Mouse (Mus musculus) midbrain, embryonic 14.5 days (tissue): ENCODE measurements at regions not wholly inside any gene's neighbourhood (a gene's known extent, or its start where the extent isn't known, plus 50 kb on each side); places are given as distances from the start of the nearest gene placed in this dataset.

Source experiments
- ATAC-seq: fragments of 200-750 bp; cut with Nextera tagmentation; 2 replicates; pipeline ENCODE4 v1.8.0; 2017; ENCODE audit warnings: moderate number of reproducible peaks, moderate library complexity; ENCODE audit not compliant: low FRiP score, low TSS enrichment
- DNase-seq: peaks from one replicate; pipeline ENCODE4 v3.0.0-alpha.2; 2015
- H3K27ac ChIP-seq: fragments of 300-500 bp; sonication (generic); replicated peaks from 2 replicates; pipeline ENCODE4 v1.5.1; 2014; ENCODE audit warnings: mild to moderate bottlenecking, low read depth, low read length, moderate library complexity
- H3K27me3 ChIP-seq: fragments of 300-500 bp; sonication (generic); 2 replicates; pipeline ENCODE4 v1.6.1; 2014; ENCODE audit warnings: low read length, control low read depth, mixed read lengths; ENCODE audit not compliant: control insufficient read depth, insufficient read depth
- H3K36me3 ChIP-seq: fragments of 300-500 bp; sonication (generic); 2 replicates; pipeline ENCODE4 v1.6.1; 2014; ENCODE audit warnings: low read length, control low read depth; ENCODE audit not compliant: control insufficient read depth, insufficient read depth
- H3K4me1 ChIP-seq: fragments of 300-500 bp; sonication (generic); 2 replicates; pipeline ENCODE4 v1.6.1; 2014; ENCODE audit warnings: mild to moderate bottlenecking, antibody characterized with exemption, low read length, control low read depth; ENCODE audit not compliant: control insufficient read depth, insufficient read depth
- H3K4me2 ChIP-seq: fragments of 300-500 bp; sonication (generic); 2 replicates; pipeline ENCODE4 v1.6.1; 2014; ENCODE audit warnings: mild to moderate bottlenecking, low read length, moderate library complexity
- H3K4me3 ChIP-seq: fragments of 300-500 bp; sonication (generic); replicated peaks from 2 replicates; pipeline ENCODE4 v1.5.1; 2014; ENCODE audit warnings: low read depth, low read length
- H3K9ac ChIP-seq: fragments of 300-500 bp; sonication (generic); replicated peaks from 2 replicates; pipeline ENCODE4 v1.6.1; 2014; ENCODE audit warnings: mild to moderate bottlenecking, low read length, moderate library complexity
- H3K9me3 ChIP-seq: fragments of 300-500 bp; sonication (generic); 2 replicates; pipeline ENCODE4 v1.6.1; 2016; ENCODE audit warnings: low read length, control low read depth, mixed read lengths; ENCODE audit not compliant: control insufficient read depth
- WGBS: fragments of 180-500 bp; shearing (Covaris S2); extraction: QIAGEN DNeasy Blood & Tissue Kit; methylation state at CpG from one replicate; pipeline ENCODE4 v1.1.7; 2014; 5-methylcytosine and 5-hydroxymethylcytosine counted together

DNA sequence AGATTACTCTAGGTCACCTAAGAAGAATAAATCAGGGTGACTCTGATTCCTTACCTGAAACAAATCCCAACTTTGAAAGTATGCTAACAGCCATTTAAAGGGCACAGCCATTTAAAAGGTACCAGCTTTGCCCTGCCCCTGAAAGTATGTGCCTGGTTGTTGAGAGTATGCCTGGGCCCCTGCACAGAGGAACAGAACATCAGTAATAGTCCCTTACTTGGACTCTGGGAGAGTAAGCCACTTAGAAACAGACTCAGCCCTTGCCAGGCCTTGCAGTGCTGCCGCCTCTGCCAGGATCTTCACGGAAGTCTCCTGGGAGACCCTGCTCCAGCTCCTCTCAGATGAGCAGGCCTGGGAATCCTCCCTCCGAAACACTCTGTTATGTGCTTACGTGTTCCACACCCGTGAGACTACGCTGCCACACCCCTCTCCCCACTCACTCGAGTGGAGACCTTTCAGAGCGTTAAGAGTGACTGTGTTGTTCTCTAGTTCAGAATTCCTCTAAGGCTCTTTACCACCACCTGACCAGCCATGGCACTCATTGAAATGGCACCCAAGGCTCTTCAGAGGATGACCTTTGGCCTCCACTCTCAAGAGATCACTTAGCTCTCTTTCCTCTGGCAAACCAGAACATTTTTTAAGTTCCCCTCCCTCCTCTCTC lies 150.4 kb downstream of the Ly86 start:
- no peaks in the 10 kb centered on the region for H3K4me1 ChIP-seq
- H3K36me3 ChIP-seq: no peaks in the 10 kb centered on the region
- H3K4me3 ChIP-seq: no peak overlapping the region
- H3K27ac ChIP-seq: no peak overlapping the region
- ATAC-seq: no peak
- H3K27me3 ChIP-seq: no peaks in the 10 kb centered on the region
- no peak overlapping the region for H3K9ac ChIP-seq
- H3K9me3 ChIP-seq: no peaks in the 10 kb centered on the region
- DNase-seq: no peak
- WGBS: 81% methylated on average over 8 of the region's 8 CpGs
- H3K4me2 ChIP-seq: no peak overlapping the region

DNA sequence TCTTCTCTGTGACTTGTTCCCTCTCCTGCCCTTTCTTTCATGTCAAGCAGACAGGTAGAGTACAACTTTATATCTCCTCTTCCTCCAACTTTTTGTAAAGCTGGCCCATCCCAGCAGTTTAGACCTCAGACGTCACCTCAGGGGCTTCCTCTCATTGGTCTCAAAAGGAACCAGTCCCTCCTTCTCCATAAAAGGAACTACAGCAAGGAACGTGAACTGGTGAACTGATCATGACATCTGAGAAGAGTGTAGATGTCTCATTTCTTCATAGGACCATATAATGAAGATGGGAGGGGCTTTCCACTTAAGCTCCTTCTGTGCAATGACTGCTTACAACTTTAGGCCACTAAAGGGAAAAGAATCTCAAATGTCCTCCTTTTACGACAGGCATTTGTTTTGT lies 153.0 kb downstream of the Ly86 start:
- DNase-seq (no peak), ATAC-seq (no peak)
- no peak overlapping the region for H3K27ac ChIP-seq
- no peaks in the 10 kb centered on the region for H3K9me3 ChIP-seq
- no peak overlapping the region for H3K9ac ChIP-seq
- WGBS: 68% methylated on average over 3 of the region's 3 CpGs
- no peaks in the 10 kb centered on the region for H3K27me3 ChIP-seq
- no peaks in the 10 kb centered on the region for H3K4me1 ChIP-seq
- H3K4me2 ChIP-seq: no peak overlapping the region
- H3K4me3 ChIP-seq: no peak overlapping the region
- H3K36me3 ChIP-seq: no peaks in the 10 kb centered on the region

DNA sequence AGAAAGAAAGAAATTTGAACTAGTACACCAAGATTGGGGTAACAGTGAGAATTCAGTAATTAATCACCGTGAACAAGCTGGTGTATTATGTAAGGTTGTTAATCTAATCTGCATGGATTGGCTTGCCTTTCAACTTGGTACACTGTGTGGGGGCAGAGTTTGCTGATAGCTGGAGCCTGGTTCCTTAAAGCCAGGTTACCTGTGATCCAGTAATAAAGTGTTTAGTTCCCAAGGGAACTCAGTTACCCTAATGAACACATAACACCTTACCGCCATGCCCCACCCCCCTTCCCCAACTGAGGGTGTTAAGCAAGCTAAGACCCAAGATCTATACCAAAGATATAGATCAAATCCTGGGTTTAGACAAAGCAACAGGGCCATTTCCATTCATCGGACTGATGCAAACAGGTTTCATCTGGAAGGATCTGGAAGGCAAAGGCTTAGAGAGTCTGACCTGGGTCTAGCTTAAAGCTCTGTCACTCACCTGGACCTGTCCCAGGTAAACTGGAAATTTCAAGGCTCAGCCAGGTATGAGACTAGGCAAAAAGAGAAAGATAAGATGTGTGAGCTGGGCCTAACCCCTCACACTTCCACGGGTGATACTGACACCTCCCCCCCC lies 155.8 kb downstream of the Ly86 start:
- DNase-seq: no peak
- no peak overlapping the region for H3K4me2 ChIP-seq

DNA sequence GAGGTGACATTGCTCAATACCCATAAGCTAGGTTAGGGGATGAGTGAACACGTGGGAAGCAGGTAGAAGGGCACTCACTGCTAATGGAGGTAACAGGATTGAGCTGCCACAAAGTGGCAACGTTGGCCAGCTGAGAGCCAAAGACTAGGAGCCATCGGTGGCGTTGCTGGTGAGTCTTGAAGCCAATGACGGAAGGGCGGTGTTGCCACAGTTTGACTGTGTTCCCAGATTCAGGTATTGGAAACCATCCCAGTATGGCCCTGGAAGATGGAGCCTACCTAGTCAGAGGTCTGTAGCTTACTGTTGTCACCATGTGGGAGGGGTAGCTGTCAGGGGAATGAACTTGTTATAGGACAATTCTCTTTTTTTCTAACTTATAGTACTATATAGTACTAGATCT lies 158.4 kb downstream of the Ly86 start:
- H3K4me1 ChIP-seq: no peaks in the 10 kb centered on the region
- no peak overlapping the region for H3K4me3 ChIP-seq
- 88% methylated on average over 6 of the region's 6 CpGs for WGBS
- ATAC-seq: no peak
- no peaks in the 10 kb centered on the region for H3K9me3 ChIP-seq
- no peaks in the 10 kb centered on the region for H3K36me3 ChIP-seq
- H3K27me3 ChIP-seq: no peaks in the 10 kb centered on the region
- no peak overlapping the region for H3K4me2 ChIP-seq
- no peak overlapping the region for H3K9ac ChIP-seq
- no peak for DNase-seq
- H3K27ac ChIP-seq: no peak overlapping the region

More for the DNA sequence above, 155.8 kb downstream of the Ly86 start:
- H3K4me1 ChIP-seq: no peaks in the 10 kb centered on the region
- H3K9ac ChIP-seq: no peak overlapping the region
- no peaks in the 10 kb centered on the region for H3K9me3 ChIP-seq
- WGBS: 79% methylated on average over 4 of the region's 4 CpGs
- no peak overlapping the region for H3K4me3 ChIP-seq
- no peak overlapping the region for H3K27ac ChIP-seq
- H3K36me3 ChIP-seq: no peaks in the 10 kb centered on the region
- H3K27me3 ChIP-seq: no peaks in the 10 kb centered on the region
- ATAC-seq: no peak

DNA sequence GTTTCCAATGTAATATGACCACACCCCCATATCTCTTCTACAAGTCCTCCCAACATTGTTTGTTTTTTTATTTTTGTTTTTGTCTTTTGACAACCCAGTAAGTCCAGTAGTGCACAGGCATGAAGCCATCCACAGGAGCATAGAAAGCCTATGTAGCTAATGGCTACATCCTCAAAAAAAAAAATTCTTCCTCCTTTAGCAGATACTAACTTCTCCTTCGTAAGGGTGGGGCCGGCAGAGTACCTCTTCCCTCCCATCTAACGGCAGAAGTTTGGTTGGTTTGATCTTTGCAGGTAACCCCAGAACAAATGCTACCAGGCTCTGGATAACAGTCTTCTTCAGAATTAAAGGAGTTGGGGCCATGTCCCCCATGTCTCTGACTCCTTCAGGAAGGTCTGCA lies 158.9 kb downstream of the Ly86 start:
- ATAC-seq (no peak), DNase-seq (no peak)
- H3K27me3 ChIP-seq: no peaks in the 10 kb centered on the region
- WGBS: 93% methylated on average over 3 of the region's 3 CpGs
- H3K27ac ChIP-seq: no peak overlapping the region
- no peaks in the 10 kb centered on the region for H3K36me3 ChIP-seq
- no peak overlapping the region for H3K4me3 ChIP-seq
- H3K4me1 ChIP-seq: peaks cover 4% of the 10 kb centered on the region; the same call in 1 of the 2 replicates
- H3K4me2 ChIP-seq: no peak overlapping the region
- H3K9ac ChIP-seq: no peak overlapping the region
- H3K9me3 ChIP-seq: no peaks in the 10 kb centered on the region

DNA sequence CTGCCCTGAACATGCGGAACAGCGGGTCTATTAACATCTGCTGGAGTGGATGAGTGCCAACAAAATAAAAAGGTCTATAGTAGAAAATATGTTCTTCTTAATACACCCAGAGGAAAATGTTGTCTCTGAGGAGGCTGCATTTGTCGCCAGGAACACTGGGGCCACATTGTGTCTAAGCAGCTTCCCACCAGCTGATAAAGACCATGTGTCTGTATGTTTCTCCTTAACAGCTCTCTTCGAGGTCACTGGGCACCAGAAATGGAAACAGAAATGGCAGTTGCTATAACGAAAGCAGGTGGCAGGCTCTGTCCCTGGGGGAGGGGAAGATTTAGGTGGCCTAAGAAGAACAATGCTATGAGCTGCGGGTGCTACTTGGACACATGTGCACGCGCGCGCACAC lies 159.4 kb downstream of the Ly86 start:
- Histone ChIP-seq H3K27ac (no peak overlapping the region), H3K9me3 (no peaks in the 10 kb centered on the region), H3K4me1 (peaks cover 9% of the 10 kb centered on the region), H3K27me3 (no peaks in the 10 kb centered on the region), H3K4me2 (no peak overlapping the region), H3K4me3 (no peak overlapping the region), H3K9ac (no peak overlapping the region), H3K36me3 (no peaks in the 10 kb centered on the region)
- DNase-seq: no peak
- WGBS: 82% methylated on average over 10 of the region's 10 CpGs
- ATAC-seq: no peak

DNA sequence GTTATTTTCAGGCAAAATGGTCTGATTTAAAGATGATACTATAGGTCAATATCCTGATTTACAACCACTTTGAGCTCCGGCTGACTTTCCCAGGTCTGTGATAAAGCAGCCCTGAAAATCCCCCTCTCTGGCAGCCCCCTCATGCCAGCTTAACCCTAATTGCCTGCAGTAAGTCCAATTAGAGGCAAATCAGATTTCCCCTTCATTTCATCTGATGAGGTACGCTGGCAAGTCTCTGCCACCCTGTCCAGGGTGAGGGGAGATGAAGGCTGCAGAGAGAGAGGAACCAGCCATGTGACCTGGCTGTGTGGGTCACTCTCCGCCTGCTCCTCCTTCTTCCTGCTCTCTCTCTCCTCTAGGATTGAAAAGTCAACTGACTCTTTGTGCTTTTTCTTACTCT lies 160.6 kb downstream of the Ly86 start:
- Histone ChIP-seq H3K9me3 (no peaks in the 10 kb centered on the region), H3K27ac (no peak overlapping the region), H3K4me2 (no peak overlapping the region), H3K4me1 (peaks cover 15% of the 10 kb centered on the region), H3K27me3 (no peaks in the 10 kb centered on the region), H3K9ac (no peak overlapping the region), H3K4me3 (no peak overlapping the region), H3K36me3 (no peaks in the 10 kb centered on the region)
- DNase-seq (no peak), ATAC-seq (no peak)
- WGBS: 65% methylated on average over 3 of the region's 3 CpGs

DNA sequence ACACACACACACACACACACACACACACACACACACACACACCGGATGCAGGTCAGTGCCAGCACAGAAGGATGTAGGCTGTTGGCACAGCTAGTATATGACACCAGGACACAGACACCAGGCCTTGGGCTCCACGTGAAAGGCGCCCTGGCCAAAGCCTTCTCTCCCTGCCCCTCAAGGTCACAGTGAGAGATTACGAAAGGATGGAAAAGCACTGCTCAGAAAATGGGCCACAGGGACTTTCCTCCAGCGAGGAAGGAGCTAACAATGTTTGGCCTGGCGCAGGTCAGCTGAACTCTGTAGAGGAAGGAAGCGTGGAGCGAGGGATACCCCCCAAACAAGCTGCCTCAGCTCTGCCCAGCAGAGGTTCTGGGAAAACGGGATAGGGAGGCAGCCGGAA lies 161.0 kb downstream of the Ly86 start:
- no peaks in the 10 kb centered on the region for H3K9me3 ChIP-seq
- no peak overlapping the region for H3K4me3 ChIP-seq
- no peak for ATAC-seq
- peaks cover 15% of the 10 kb centered on the region for H3K4me1 ChIP-seq
- no peak for DNase-seq
- H3K36me3 ChIP-seq: no peaks in the 10 kb centered on the region
- no peak overlapping the region for H3K9ac ChIP-seq
- H3K27ac ChIP-seq: no peak overlapping the region
- H3K4me2 ChIP-seq: no peak overlapping the region
- H3K27me3 ChIP-seq: no peaks in the 10 kb centered on the region
- WGBS: 76% methylated on average over 10 of the region's 10 CpGs

DNA sequence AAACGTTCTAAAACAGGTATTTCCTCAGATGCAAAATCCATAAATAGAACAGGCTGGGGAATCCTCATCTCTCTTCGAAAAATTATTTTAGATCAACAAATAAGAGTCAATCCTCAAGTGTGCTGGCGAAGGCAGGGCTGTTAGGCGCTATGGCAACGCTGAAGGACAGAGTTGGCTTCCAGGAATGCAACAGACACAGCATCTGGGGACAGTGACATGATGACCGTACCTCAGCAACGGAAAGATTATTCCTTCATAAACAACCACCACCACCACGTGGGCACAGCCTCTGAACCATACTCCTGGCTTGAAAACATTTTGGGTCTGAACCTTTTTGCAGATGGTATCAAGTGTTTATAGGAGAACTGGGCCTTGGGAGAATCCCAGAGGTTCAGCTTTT lies 161.7 kb downstream of the Ly86 start:
- 67% methylated on average over 8 of the region's 8 CpGs for WGBS
- ATAC-seq (no peak), DNase-seq (no peak)
- H3K4me3 ChIP-seq: no peak overlapping the region
- H3K27me3 ChIP-seq: 0 out of 2 replicates have a peak, but pooled peaks cover 4% of the 10 kb centered on the region
- no peaks in the 10 kb centered on the region for H3K36me3 ChIP-seq
- H3K4me1 ChIP-seq: peaks cover 15% of the 10 kb centered on the region
- no peaks in the 10 kb centered on the region for H3K9me3 ChIP-seq
- H3K9ac ChIP-seq: no peak overlapping the region
- H3K4me2 ChIP-seq: no peak overlapping the region
- H3K27ac ChIP-seq: no peak overlapping the region
